Mouse (Mus musculus): ENCODE results near the gene Gm17455. TPM values are rescaled to one million over a fixed set of nuclear protein-coding genes. Genes with fewer than 3 reads are reported as not detected.

Gm17455 gene
- total RNA-seq, 1 experiment: 0.31 TPM

DNA sequence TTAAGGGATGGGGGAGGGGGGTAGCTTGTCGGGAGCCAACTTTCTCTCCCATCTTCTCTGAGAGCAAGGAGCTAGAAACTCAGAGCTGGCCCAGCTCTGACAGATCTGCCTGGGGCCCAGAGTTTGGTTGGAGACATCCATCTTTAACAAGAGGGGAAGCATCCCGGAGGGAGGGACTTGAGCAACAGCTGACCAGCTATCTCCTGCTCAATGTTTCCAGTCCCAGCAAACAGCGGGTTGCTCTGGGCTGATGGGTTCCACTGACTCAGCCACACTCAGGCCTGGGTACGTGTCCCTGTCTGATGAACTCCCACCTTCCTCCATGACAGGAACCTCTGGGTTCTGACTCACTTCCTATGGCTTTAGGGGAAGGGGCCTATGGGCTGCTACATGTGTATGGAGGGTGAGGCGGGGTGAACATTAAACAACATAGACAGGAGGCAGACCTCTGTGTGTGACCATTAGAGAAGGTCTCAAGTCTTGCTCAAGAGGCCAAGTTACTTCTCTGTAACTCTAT lies 8.6 kb upstream of the Gm17455 start:
- TF ChIP-seq HCFC1 (IDR thresholded peaks at IDR 0.05; ENCODE audit: borderline replicate concordance, insufficient read depth, low read length) (no peak), CHD2 (IDR thresholded peaks at IDR 0.05; ENCODE audit: low read depth, low read length) (no peak), MAFK (IDR thresholded peaks at IDR 0.05; ENCODE audit: insufficient read depth, low read depth, low read length) (no peak), ZC3H11A (IDR thresholded peaks at IDR 0.05; ENCODE audit: borderline replicate concordance, low read depth, low read length) (no peak), ZNF384 (IDR thresholded peaks at IDR 0.05; ENCODE audit: low read depth, low read length) (no peak)
- Histone ChIP-seq H3K9ac (ENCODE audit: insufficient read depth, low read depth, low read length, poor library complexity, severe bottlenecking) (no peak overlapping the region), H3K4me3 (ENCODE audit: insufficient read depth in 1 of 2, low read depth in 1 of 2, low read length in 2 of 2, poor library complexity in 1 of 2, severe bottlenecking in 1 of 2) (no peak overlapping the region), H3K4me1 (ENCODE audit: control insufficient read depth in 2 of 2, insufficient read depth in 2 of 2, low read length in 2 of 2, poor library complexity in 1 of 2) (peaks cover 0 to 10% of the 10 kb centered on the region in 2 experiments; a peak in 1 of 4 replicates), H3K27ac (ENCODE audit: insufficient read depth, low read depth, low read length, poor library complexity, severe bottlenecking) (no peak overlapping the region), H3K9me3 (ENCODE audit: control insufficient read depth, insufficient read depth, low read depth, low read length) (no peaks in the 10 kb centered on the region), H3K36me3 (ENCODE audit: control insufficient read depth, insufficient read depth, low read length, poor library complexity, severe bottlenecking) (no peaks in the 10 kb centered on the region)
- DNase-seq (ENCODE audit: low read depth, low spot score): no peak
- in situ Hi-C loops (cut with MboI; ENCODE audit: low sequenced_read_pairs in 2 of 2, unreplicated experiment in 2 of 2): no loop called here

DNA sequence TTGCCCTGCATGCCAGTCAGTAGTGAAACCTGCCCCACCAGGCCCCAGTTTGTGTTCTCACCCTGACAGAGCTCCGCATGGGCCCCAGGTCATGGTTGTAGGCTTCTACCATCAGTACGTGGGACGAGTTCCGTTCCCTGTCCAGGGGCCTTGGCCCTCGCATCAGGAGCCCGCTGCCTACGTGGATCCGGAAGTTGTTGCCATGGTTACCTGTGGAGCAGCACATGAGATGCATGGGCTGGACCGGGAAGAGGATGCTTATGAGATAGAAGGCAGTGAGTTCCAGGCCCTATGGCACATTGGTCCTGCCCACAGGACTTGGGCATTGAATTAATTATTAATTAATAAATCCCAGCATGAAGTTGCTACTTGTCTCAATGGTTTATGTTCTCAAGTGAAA lies 7.9 kb upstream of the Gm17455 start:
- in situ Hi-C loops (cut with MboI; ENCODE audit: low sequenced_read_pairs in 2 of 2, unreplicated experiment in 2 of 2): no loop called here
- TF ChIP-seq ZC3H11A (IDR thresholded peaks at IDR 0.05; ENCODE audit: borderline replicate concordance, low read depth, low read length) (no peak), MAFK (IDR thresholded peaks at IDR 0.05; ENCODE audit: insufficient read depth, low read depth, low read length) (no peak), CHD2 (IDR thresholded peaks at IDR 0.05; ENCODE audit: low read depth, low read length) (no peak), HCFC1 (IDR thresholded peaks at IDR 0.05; ENCODE audit: borderline replicate concordance, insufficient read depth, low read length) (no peak), ZNF384 (IDR thresholded peaks at IDR 0.05; ENCODE audit: low read depth, low read length) (no peak)
- no peak for DNase-seq (ENCODE audit: low read depth, low spot score)
- Histone ChIP-seq H3K9me3 (ENCODE audit: control insufficient read depth, insufficient read depth, low read depth, low read length) (no peaks in the 10 kb centered on the region), H3K27ac (ENCODE audit: insufficient read depth, low read depth, low read length, poor library complexity, severe bottlenecking) (no peak overlapping the region), H3K9ac (ENCODE audit: insufficient read depth, low read depth, low read length, poor library complexity, severe bottlenecking) (no peak overlapping the region), H3K4me1 (ENCODE audit: control insufficient read depth in 2 of 2, insufficient read depth in 2 of 2, low read length in 2 of 2, poor library complexity in 1 of 2) (peaks cover 0 to 10% of the 10 kb centered on the region in 2 experiments; a peak in 1 of 4 replicates), H3K36me3 (ENCODE audit: control insufficient read depth, insufficient read depth, low read length, poor library complexity, severe bottlenecking) (no peaks in the 10 kb centered on the region), H3K4me3 (ENCODE audit: insufficient read depth in 1 of 2, low read depth in 1 of 2, low read length in 2 of 2, poor library complexity in 1 of 2, severe bottlenecking in 1 of 2) (no peak overlapping the region)

DNA sequence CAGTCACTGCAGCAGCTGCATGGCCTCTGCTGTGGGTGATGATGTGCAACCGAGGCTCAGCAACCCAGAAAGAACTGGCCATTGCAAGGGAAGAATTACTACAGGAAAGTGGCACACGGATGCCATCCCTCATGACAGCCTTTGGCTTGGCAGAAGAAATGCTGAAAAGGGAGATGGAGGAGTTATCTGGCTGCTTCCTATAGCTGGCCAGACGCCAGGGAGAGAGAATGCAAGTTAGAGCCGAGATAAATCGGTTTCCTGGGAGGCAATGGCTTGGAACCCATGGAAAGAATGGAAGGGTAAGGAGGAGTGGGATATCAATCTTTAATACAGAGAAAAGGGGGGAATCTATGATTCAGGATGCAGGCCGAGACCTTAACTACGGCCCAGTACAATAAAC lies 4.6 kb upstream of the Gm17455 start:
- Histone ChIP-seq H3K9ac (ENCODE audit: insufficient read depth, low read depth, low read length, poor library complexity, severe bottlenecking) (no peak overlapping the region), H3K36me3 (ENCODE audit: control insufficient read depth, insufficient read depth, low read length, poor library complexity, severe bottlenecking) (no peaks in the 10 kb centered on the region), H3K9me3 (ENCODE audit: control insufficient read depth, insufficient read depth, low read depth, low read length) (no peaks in the 10 kb centered on the region), H3K27ac (ENCODE audit: insufficient read depth, low read depth, low read length, poor library complexity, severe bottlenecking) (no peak overlapping the region), H3K4me3 (ENCODE audit: insufficient read depth in 1 of 2, low read depth in 1 of 2, low read length in 2 of 2, poor library complexity in 1 of 2, severe bottlenecking in 1 of 2) (no peak overlapping the region), H3K4me1 (ENCODE audit: control insufficient read depth in 2 of 2, insufficient read depth in 2 of 2, low read length in 2 of 2, poor library complexity in 1 of 2) (peaks cover 0 to 10% of the 10 kb centered on the region in 2 experiments; a peak in 1 of 4 replicates)
- in situ Hi-C loops (cut with MboI; ENCODE audit: low sequenced_read_pairs in 2 of 2, unreplicated experiment in 2 of 2): no loop called here
- no peak for DNase-seq (ENCODE audit: low read depth, low spot score)
- no peak for TF ChIP-seq CHD2 (IDR thresholded peaks at IDR 0.05; ENCODE audit: low read depth, low read length)
- no peak for TF ChIP-seq HCFC1 (IDR thresholded peaks at IDR 0.05; ENCODE audit: borderline replicate concordance, insufficient read depth, low read length)
- TF ChIP-seq ZC3H11A (IDR thresholded peaks at IDR 0.05; ENCODE audit: borderline replicate concordance, low read depth, low read length): no peak
- no peak for TF ChIP-seq ZNF384 (IDR thresholded peaks at IDR 0.05; ENCODE audit: low read depth, low read length)
- no peak for TF ChIP-seq MAFK (IDR thresholded peaks at IDR 0.05; ENCODE audit: insufficient read depth, low read depth, low read length)

- no peak overlapping the region for H3K9ac ChIP-seq (ENCODE audit: insufficient read depth, low read depth, low read length, poor library complexity, severe bottlenecking)
- H3K36me3 ChIP-seq (ENCODE audit: control insufficient read depth, insufficient read depth, low read length, poor library complexity, severe bottlenecking): no peaks in the 10 kb centered on the region
- H3K9me3 ChIP-seq (ENCODE audit: control insufficient read depth, insufficient read depth, low read depth, low read length): no peaks in the 10 kb centered on the region
- in situ Hi-C loops (cut with MboI; ENCODE audit: low sequenced_read_pairs in 2 of 2, unreplicated experiment in 2 of 2): no loop called here
- H3K4me1 ChIP-seq (ENCODE audit: control insufficient read depth in 2 of 2, insufficient read depth in 2 of 2, low read length in 2 of 2, poor library complexity in 1 of 2): peaks cover 0 to 5% of the 10 kb centered on the region in 2 experiments; a peak in 1 of 4 replicates
- TF ChIP-seq ZNF384 (IDR thresholded peaks at IDR 0.05; ENCODE audit: low read depth, low read length) (no peak), HCFC1 (IDR thresholded peaks at IDR 0.05; ENCODE audit: borderline replicate concordance, insufficient read depth, low read length) (no peak), CHD2 (IDR thresholded peaks at IDR 0.05; ENCODE audit: low read depth, low read length) (no peak), ZC3H11A (IDR thresholded peaks at IDR 0.05; ENCODE audit: borderline replicate concordance, low read depth, low read length) (no peak), MAFK (IDR thresholded peaks at IDR 0.05; ENCODE audit: insufficient read depth, low read depth, low read length) (no peak)
- H3K4me3 ChIP-seq (ENCODE audit: insufficient read depth in 1 of 2, low read depth in 1 of 2, low read length in 2 of 2, poor library complexity in 1 of 2, severe bottlenecking in 1 of 2): no peak overlapping the region
- no peak for DNase-seq (ENCODE audit: low read depth, low spot score)
- no peak overlapping the region for H3K27ac ChIP-seq (ENCODE audit: insufficient read depth, low read depth, low read length, poor library complexity, severe bottlenecking)
Observed at GRCm38 (mm10) chr10:60395605-60396004, 3.9 kb upstream of the Gm17455 start.
